Mouse (Mus musculus) central nervous system, embryonic 18 days (tissue): ENCODE data around the gene Flvcr2. TPM values are rescaled to one million over a fixed set of nuclear protein-coding genes. Genes with fewer than 3 reads are reported as not detected.

Experiments used
- polyA plus RNA-seq: library from polyadenylated mRNA; depleted of rRNA; stranded (reverse); fragments of >200 nt; gene quantifications from 2 replicates; pipeline ENCODE4 v1.2.3, GENCODE M21; 2012; rRNA removed

The Flvcr2 gene
- polyA plus RNA-seq: 3.9 and 4.1 TPM in 2 replicates

GRCm38 (mm10) chr12:85745827-85746695 is at the start of gene Flvcr2:
Flvcr2 (plus strand) TSS chr12:85746539.

GRCm38 (mm10) chr12:85824438-85825264 is 78.3 kb downstream of the Flvcr2 start, which contains the start of the genes Erg28 and Ttll5:
Erg28 (minus strand) TSS chr12:85824550.
Ttll5 (plus strand) TSS chr12:85824659.

Other genes with a start within 250 kb of the Flvcr2 start
- 14.0 and 14.9 TPM in 2 replicates for gene Jdp2, start 147.5 kb upstream of the Flvcr2 start, polyA plus RNA-seq
- gene Batf, start 59.9 kb upstream of the Flvcr2 start, polyA plus RNA-seq: 0.72 and 0.95 TPM in 2 replicates
- gene Erg28, start 78.0 kb downstream of the Flvcr2 start, polyA plus RNA-seq: 72.9 and 79.2 TPM in 2 replicates
- gene Ttll5, start 78.1 kb downstream of the Flvcr2 start, polyA plus RNA-seq: 17.6 and 20.5 TPM in 2 replicates